Mouse (Mus musculus) spleen, postnatal 36 days (tissue): ENCODE data around the gene Olfr1535.

ENCODE experiments used
- DNase-seq, 2 experiments: peaks; one replicate each; pipeline ENCODE4 v3.0.0; 2022; ENCODE audit warnings: low spot score in 2 of 2, mixed read lengths in 1 of 2

Olfr1535 gene

GRCm38 (mm10) chr13:21559793-21560192 lies at the start of gene Olfr1535:
TSS of gene Olfr1535 (minus strand) at chr13:21559893.
- DNase-seq = no peak

GRCm38 (mm10) chr13:21591618-21592017 lies 31.9 kb upstream of the Olfr1535 start:
- no peak for DNase-seq

- no peak for DNase-seq
These were observed 22.0 kb upstream of the Olfr1535 start, which contains the start of gene Olfr1364 for GRCm38 (mm10) chr13:21581659-21582058. TSS of gene Olfr1364 (minus strand) at chr13:21581759.

GRCm38 (mm10) chr13:21550416-21551110 lies 9.1 kb downstream of the Olfr1535 start:
- no peak for DNase-seq

- DNase-seq = no peak
These were observed 10.2 kb downstream of the Olfr1535 start for GRCm38 (mm10) chr13:21549487-21549886.

- no peak for DNase-seq
These were observed 17.0 kb downstream of the Olfr1535 start, which contains the start of gene Olfr1366 for GRCm38 (mm10) chr13:21542708-21543107. TSS of gene Olfr1366 (minus strand) at chr13:21542808.

- peak; percentile 84 to 86 for DNase-seq
These were observed 28.9 kb downstream of the Olfr1535 start, which contains the start of gene Zkscan8 for GRCm38 (mm10) chr13:21530781-21531201. TSS of gene Zkscan8 (minus strand) at chr13:21531120.

GRCm38 (mm10) chr13:21530136-21530535 lies 29.6 kb downstream of the Olfr1535 start:
- no peak for DNase-seq

GRCm38 (mm10) chr13:21506221-21506649 lies 53.5 kb downstream of the Olfr1535 start:
- peak; percentile 77 to 79 for DNase-seq
